Mouse (Mus musculus) kidney, postnatal 4 days (tissue): ENCODE data around the gene Eml1.

Experiments
- DNase-seq, 2 experiments: peaks; one replicate each; pipeline ENCODE4 v3.0.0; 2021; ENCODE audit warnings: mixed read lengths in 2 of 2

Eml1 gene

GRCm38 (mm10) chr12:108370596-108371428 is at the start of gene Eml1:
TSS of gene Eml1 (plus strand) at chr12:108370957.
- peak; percentile 43 to 64 for DNase-seq

GRCm38 (mm10) chr12:108326401-108326800 is 44.4 kb upstream of the Eml1 start:
- DNase-seq: no peak

GRCm38 (mm10) chr12:108327889-108328491 is 42.8 kb upstream of the Eml1 start:
- peak; percentile 70 to 76 for DNase-seq

GRCm38 (mm10) chr12:108333056-108333455 is 37.7 kb upstream of the Eml1 start:
- peak; percentile 93 to 95 for DNase-seq

- no peak for DNase-seq
Observed at GRCm38 (mm10) chr12:108333481-108333882, 37.3 kb upstream of the Eml1 start.

GRCm38 (mm10) chr12:108333895-108334445 is 36.8 kb upstream of the Eml1 start, which contains the start of gene Cyp46a1:
TSS of gene Cyp46a1 (plus strand) at chr12:108334381.
- peak; percentile 100 for DNase-seq

GRCm38 (mm10) chr12:108334529-108334928 is 36.2 kb upstream of the Eml1 start:
- peak; percentile 51 to 71 for DNase-seq

GRCm38 (mm10) chr12:108338572-108339190 is 32.1 kb upstream of the Eml1 start:
- peak; percentile 71 to 75 for DNase-seq

- DNase-seq: no peak
Observed at GRCm38 (mm10) chr12:108348151-108348550, 22.6 kb upstream of the Eml1 start.

GRCm38 (mm10) chr12:108349026-108349425 is 21.7 kb upstream of the Eml1 start:
- peak in 1 of 2 experiments; percentile 35 for DNase-seq

- DNase-seq: no peak
Observed at GRCm38 (mm10) chr12:108350931-108351330, 19.8 kb upstream of the Eml1 start.

GRCm38 (mm10) chr12:108352371-108353136 is 18.2 kb upstream of the Eml1 start:
- peak in 1 of 2 experiments; percentile 20 for DNase-seq

GRCm38 (mm10) chr12:108354284-108354683 is 16.5 kb upstream of the Eml1 start:
- no peak for DNase-seq

- DNase-seq: no peak
Observed at GRCm38 (mm10) chr12:108355271-108355670, 15.5 kb upstream of the Eml1 start.

- DNase-seq: no peak
Observed at GRCm38 (mm10) chr12:108355986-108356385, 14.8 kb upstream of the Eml1 start.

- peak; percentile 93 for DNase-seq
Observed at GRCm38 (mm10) chr12:108363796-108364195, 7.0 kb upstream of the Eml1 start.

GRCm38 (mm10) chr12:108365340-108365739 is 5.4 kb upstream of the Eml1 start:
- peak; percentile 72 to 83 for DNase-seq

GRCm38 (mm10) chr12:108365868-108366267 is 4.9 kb upstream of the Eml1 start:
- DNase-seq: no peak

GRCm38 (mm10) chr12:108367909-108368308 is 2.8 kb upstream of the Eml1 start:
- DNase-seq: peak in 1 of 2 experiments; percentile 49

GRCm38 (mm10) chr12:108368921-108369320 is 1.8 kb upstream of the Eml1 start:
- DNase-seq: no peak

GRCm38 (mm10) chr12:108371429-108371765 is 640 bp downstream of the Eml1 start:
- peak; percentile 38 to 57 for DNase-seq

- DNase-seq: no peak
Observed at GRCm38 (mm10) chr12:108372241-108372640, 1.5 kb downstream of the Eml1 start.
